Mouse (Mus musculus): ENCODE measurements around the gene Pagr1b. TPM values are rescaled to one million over a fixed set of nuclear protein-coding genes. Genes with fewer than 3 reads are reported as not detected.
A peak's percentile ranks its signal among the peaks of the same experiment; 100 is the strongest.

Pagr1b gene
- polyA plus RNA-seq, 1 experiment from 2014 or later, result not detected

DNA sequence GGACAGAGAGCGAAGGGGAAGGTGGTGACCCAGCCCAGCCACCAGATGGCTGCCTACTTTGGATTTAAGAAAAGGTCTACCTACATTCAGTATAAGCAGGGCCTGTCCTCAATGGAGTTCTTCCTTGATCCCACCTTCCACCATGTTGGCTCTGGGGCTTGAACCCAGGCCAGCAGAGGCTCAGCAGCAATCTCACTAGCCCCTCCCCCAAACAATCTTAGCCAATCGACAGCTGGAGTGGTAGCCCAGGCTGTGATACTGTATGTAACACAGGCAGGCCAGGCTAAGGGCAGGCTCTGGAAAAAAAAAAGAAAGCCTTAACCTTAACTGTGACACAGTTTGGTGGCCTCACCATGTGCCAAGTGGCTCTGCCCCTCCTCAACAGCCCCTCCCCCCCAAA is 4.6 kb downstream of the Pagr1b start:
- Histone ChIP-seq H3K9me3 (replicated peaks) (no peaks in the 10 kb centered on the region), H3K4me3 (no peak overlapping the region), H3K4me1 (replicated peaks) (peaks cover 42% of the 10 kb centered on the region), H3K27ac (no peak overlapping the region), H3K9ac (no peak overlapping the region), H3K36me3 (peaks cover 11% of the 10 kb centered on the region; the same call in 1 of the 2 replicates), H3K4me2 (no peak overlapping the region), H3K27me3 (no peaks in the 10 kb centered on the region)
- WGBS, result 73% methylated on average over 2 of the region's 2 CpGs
- ATAC-seq (replicated peaks; ENCODE audit: insufficient number of reproducible peaks, insufficient read depth, low FRiP score, low read depth), result no peak

DNA sequence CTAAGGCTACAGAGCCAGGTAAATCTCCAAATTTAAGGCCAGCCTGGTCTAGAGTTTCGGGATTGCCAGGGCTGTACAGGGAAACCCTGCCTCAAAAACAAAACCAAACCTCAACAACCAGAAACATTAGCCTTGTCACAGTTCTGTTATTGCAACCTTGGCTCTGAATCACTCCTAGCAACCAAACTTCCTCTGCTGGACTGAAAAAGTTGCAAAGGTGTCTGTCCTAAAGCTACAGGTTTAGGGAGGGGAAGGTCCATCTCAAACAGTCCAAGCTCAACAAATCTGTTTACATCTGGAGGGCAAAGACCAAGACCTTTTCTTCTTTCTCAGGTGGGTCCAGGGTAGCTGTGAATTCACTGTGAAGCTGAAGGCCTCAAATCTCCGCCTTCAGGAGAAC is 5.2 kb downstream of the Pagr1b start:
- 85% methylated on average over 2 of the region's 2 CpGs for WGBS
- Histone ChIP-seq H3K9me3 (replicated peaks) (no peaks in the 10 kb centered on the region), H3K9ac (no peak overlapping the region), H3K36me3 (peaks cover 11% of the 10 kb centered on the region; the same call in 1 of the 2 replicates), H3K4me2 (no peak overlapping the region), H3K27ac (no peak overlapping the region), H3K4me1 (replicated peaks) (peaks cover 44% of the 10 kb centered on the region), H3K27me3 (no peaks in the 10 kb centered on the region), H3K4me3 (no peak overlapping the region)
- no peak for ATAC-seq (replicated peaks; ENCODE audit: insufficient number of reproducible peaks, insufficient read depth, low FRiP score, low read depth)

DNA sequence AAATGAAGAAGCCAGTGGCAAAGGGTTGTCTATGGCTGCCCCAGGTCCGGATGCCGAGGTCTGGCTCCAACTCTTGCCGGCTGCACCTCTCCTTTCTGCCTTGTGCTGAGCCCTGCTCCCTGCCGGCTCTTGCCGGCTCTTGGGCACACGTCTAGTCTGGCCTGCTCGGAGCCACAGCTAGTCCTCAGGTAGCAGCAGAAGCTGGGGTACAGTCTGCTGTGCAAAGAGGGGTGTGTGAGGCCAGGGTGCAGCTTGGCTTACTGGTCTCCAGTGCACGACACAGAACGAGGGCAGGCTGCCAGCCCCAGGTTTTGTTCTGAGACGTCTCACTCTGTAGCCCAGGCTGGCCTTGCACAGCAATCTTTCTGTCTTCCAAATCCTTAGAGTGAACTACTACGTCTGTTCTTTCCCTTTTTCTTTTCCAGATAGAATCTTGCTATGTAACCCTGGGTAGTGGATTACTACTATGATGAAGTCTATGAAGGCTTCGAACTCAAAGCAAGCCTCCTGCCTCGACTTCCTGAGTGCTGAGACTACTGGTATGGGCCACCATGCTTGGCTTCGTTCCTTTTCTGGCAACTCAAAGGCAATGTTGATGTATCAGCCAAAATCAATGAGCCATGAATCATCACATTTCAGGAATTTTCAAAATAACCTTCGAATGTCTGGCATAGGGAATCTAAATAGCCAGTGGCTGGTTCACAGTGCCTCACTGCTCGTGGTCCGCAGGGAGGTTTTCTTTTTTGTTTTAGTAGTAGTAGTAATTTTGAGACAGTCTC is 6.8 kb downstream of the Pagr1b start:
- no peak for ATAC-seq (replicated peaks; ENCODE audit: insufficient number of reproducible peaks, insufficient read depth, low FRiP score, low read depth)

DNA sequence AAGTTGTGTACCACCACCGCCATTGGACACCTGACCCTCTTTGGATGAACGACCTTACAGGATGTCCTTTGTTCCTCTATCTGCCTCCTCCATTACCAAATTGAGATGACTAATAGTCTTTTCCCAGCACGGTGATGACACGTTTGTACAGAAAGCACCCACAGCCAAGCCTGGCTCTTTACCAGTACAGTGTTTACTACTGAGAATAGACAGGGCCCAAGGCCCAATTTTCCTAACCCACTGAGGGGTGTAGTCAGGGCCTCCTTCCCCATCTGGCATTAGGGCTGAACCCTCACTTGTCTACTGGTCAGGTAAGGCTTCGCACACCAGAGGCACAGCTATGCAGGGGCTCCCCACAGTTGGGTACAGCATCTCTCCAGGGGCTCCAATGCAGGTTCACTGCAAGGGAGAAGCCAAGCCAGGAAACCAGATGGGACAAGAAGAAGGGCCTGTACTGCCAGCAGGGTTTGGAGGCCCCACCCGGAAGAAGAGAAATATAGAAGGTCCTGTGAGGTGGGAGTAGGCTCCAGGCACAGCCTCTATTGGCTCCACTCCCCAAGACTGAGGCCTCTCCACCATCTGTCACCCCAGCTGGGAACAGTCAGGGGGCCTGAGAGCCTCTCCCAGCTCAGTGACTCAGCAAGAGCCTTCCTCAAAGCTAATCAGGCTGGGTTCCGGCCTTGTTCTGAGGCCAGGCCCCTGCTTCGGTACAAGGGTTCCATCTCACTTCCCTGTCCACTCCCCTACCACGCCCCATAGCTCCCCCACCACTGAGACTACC is 7.9 kb downstream of the Pagr1b start:
- no peak overlapping the region for H3K4me2 ChIP-seq
- no peak overlapping the region for H3K9ac ChIP-seq
- no peaks in the 10 kb centered on the region for H3K9me3 ChIP-seq (replicated peaks)
- WGBS, result 34% methylated on average over 9 of the region's 9 CpGs
- H3K36me3 ChIP-seq, result peaks cover 6% of the 10 kb centered on the region; the same call in 1 of the 2 replicates
- no peak overlapping the region for H3K4me3 ChIP-seq
- H3K4me1 ChIP-seq (replicated peaks), result peaks cover 22% of the 10 kb centered on the region
- ATAC-seq (replicated peaks; ENCODE audit: insufficient number of reproducible peaks, insufficient read depth, low FRiP score, low read depth), result peak; percentile 66
- H3K27me3 ChIP-seq, result no peaks in the 10 kb centered on the region
- H3K27ac ChIP-seq, result peak overlapping the region; percentile 68

More for the DNA sequence above, 6.8 kb downstream of the Pagr1b start:
- Histone ChIP-seq H3K27me3 (no peaks in the 10 kb centered on the region), H3K36me3 (peaks cover 7% of the 10 kb centered on the region; the same call in 1 of the 2 replicates), H3K27ac (peak overlapping the region; percentile 18; the same call in 1 of the 2 replicates), H3K4me1 (replicated peaks) (peaks cover 31% of the 10 kb centered on the region), H3K9ac (no peak overlapping the region), H3K4me2 (no peak overlapping the region), H3K9me3 (replicated peaks) (no peaks in the 10 kb centered on the region), H3K4me3 (no peak overlapping the region)
- 77% methylated on average over 17 of the region's 17 CpGs for WGBS

DNA sequence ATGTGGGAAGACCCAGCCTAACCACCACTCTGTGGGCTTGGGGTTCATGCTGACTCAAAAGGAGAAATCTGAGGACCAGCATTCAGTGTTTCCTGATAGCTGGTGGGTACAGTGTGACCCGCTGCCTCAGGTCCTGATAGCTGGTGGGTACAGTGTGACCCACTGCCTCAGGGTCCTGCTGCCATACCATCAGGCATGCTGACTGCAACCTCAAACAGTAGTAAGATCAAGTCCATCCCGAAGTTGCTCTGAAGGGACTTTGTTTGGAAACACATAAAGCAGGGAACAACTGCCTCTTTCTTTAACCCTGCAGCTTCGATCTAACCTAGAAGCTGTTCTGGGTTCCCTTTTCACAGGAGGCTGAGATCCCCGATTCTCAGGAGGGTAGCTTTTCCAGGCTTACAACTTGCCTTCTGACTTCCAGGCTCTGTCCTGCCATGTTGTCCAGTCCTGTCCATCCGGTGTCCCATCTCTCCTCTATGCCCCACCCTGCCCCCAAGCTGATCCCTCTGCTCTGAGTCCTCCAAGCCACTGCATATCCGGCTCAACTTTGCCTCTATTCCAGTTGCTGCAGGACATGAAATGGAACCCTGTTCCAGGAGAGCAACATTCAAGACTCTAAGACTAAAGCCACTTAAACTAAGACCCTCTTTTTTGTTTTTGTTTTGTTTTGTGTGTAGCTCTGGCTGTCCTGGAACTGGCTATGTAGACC is 8.8 kb downstream of the Pagr1b start:
- no peak overlapping the region for H3K4me3 ChIP-seq
- WGBS, result 82% methylated on average over 6 of the region's 6 CpGs
- peaks cover 18% of the 10 kb centered on the region for H3K4me1 ChIP-seq (replicated peaks)
- no peak for ATAC-seq (replicated peaks; ENCODE audit: insufficient number of reproducible peaks, insufficient read depth, low FRiP score, low read depth)
- H3K36me3 ChIP-seq, result peaks cover 2% of the 10 kb centered on the region; the same call in 1 of the 2 replicates
- H3K9ac ChIP-seq, result no peak overlapping the region
- H3K4me2 ChIP-seq, result no peak overlapping the region
- no peaks in the 10 kb centered on the region for H3K9me3 ChIP-seq (replicated peaks)
- no peak overlapping the region for H3K27ac ChIP-seq
- no peaks in the 10 kb centered on the region for H3K27me3 ChIP-seq

DNA sequence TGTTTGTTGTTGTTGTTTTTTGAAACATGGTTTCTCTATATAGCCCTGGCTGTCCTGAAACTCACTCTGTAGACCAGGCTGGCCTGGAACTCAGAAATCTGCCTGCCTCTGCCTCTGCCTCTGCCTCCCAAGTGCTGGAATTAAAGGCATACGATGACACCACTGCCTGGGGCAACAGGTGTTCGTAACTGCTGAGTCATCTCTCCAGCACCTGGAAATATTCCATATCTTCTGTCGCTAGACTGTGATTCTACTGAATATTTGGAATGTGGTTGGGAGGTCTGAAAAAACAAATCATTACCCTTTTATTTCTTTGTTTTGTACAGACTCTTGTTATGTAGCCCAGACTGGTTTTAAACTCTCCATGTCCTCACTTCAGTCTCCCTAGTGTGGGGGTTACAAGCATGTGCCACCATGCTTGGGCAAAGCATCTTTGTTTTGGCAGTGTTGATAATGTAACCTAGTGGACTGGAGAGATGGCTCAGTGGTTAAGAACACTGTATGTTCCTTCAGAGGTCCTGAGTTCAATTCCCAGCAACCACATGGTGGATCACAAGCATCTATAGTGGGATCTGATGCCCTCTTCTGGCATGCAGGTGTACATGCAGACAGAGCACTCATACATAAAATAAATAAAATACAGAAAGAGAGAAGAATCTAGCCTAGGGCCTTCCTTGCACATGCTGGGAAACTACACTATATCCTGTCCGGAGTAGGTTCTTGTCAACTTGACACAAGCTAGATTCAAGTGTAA is 12.0 kb downstream of the Pagr1b start:
- H3K9me3 ChIP-seq (replicated peaks), result no peaks in the 10 kb centered on the region
- H3K4me1 ChIP-seq (replicated peaks), result peaks cover 18% of the 10 kb centered on the region
- H3K36me3 ChIP-seq, result no peaks in the 10 kb centered on the region
- no peaks in the 10 kb centered on the region for H3K27me3 ChIP-seq
- no peak overlapping the region for H3K9ac ChIP-seq
- H3K27ac ChIP-seq, result no peak overlapping the region
- WGBS, result 81% methylated on average over 4 of the region's 4 CpGs
- H3K4me3 ChIP-seq, result no peak overlapping the region
- H3K4me2 ChIP-seq, result no peak overlapping the region
- no peak for ATAC-seq (replicated peaks; ENCODE audit: insufficient number of reproducible peaks, insufficient read depth, low FRiP score, low read depth)

DNA sequence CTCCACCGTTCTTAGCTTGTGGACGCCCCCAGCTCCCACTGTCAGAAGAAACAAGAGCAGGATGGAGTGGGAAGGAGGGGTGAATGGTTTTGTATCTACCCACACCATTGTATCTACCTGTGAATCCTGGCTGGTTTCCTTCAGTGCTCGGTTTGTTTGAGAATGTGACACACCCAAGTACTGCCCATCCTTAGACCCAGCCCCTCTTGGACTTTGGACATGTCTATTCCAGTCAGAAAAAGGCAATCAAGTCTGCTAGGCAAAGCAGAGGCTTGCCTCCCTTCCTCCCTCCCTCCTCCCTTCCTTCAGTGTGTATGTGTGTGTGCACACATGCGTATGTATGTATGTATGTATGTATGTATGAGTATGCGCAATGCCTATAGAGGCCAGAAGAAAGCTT is 12.7 kb downstream of the Pagr1b start:
- WGBS, result 84% methylated on average over 5 of the region's 5 CpGs
- Histone ChIP-seq H3K4me1 (replicated peaks) (peaks cover 16% of the 10 kb centered on the region), H3K27ac (no peak overlapping the region), H3K4me3 (no peak overlapping the region), H3K4me2 (no peak overlapping the region), H3K9ac (no peak overlapping the region), H3K36me3 (no peaks in the 10 kb centered on the region), H3K9me3 (replicated peaks) (no peaks in the 10 kb centered on the region), H3K27me3 (no peaks in the 10 kb centered on the region)
- no peak for ATAC-seq (replicated peaks; ENCODE audit: insufficient number of reproducible peaks, insufficient read depth, low FRiP score, low read depth)

DNA sequence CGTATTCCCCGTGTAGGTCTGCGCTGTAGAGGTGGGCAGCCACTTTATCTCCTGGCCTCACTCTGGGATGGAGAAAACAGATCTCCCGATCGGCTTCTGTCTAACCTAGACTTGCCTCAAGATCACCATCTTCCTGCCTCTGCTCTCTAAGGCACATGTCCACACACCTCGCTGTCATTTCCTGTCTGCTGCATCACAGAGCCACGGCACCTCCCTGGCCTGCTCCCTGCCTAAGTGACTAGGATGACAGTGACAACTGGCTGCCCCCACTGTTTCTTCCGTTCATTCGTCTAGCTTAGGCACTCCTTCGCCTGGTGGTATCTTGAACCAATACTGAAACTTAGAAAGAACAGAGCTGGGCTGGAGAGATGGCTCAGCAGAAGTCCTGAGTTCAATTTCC is 16.7 kb downstream of the Pagr1b start:
- Histone ChIP-seq H3K9ac (no peak overlapping the region), H3K9me3 (replicated peaks) (no peaks in the 10 kb centered on the region), H3K36me3 (peaks cover 13% of the 10 kb centered on the region; the same call in 1 of the 2 replicates), H3K27me3 (no peaks in the 10 kb centered on the region), H3K27ac (no peak overlapping the region), H3K4me2 (no peak overlapping the region), H3K4me1 (replicated peaks) (no peaks in the 10 kb centered on the region), H3K4me3 (no peak overlapping the region)
- WGBS, result 73% methylated on average over 10 of the region's 10 CpGs
- ATAC-seq (replicated peaks; ENCODE audit: insufficient number of reproducible peaks, insufficient read depth, low FRiP score, low read depth), result no peak

DNA sequence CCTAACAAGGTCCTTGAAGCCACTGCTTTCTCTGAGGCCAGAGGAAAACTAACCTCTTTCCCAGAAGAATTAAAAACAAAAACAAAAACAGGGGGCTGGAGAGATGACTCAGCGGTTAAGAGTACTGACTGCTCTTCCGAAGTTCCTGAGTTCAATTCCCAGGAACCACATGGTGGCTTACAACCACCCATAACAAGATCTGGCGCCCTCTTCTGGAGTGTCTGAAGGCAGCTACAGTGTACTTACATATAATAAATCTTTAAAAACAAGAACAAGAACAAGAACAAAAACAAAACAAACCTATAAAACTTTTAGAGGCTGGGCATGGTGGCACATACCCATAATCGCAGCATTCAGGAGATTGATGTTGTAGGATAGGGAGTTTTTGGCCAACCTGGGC is 19.8 kb downstream of the Pagr1b start:
- H3K4me1 ChIP-seq (replicated peaks), result no peaks in the 10 kb centered on the region
- no peak overlapping the region for H3K9ac ChIP-seq
- ATAC-seq (replicated peaks; ENCODE audit: insufficient number of reproducible peaks, insufficient read depth, low FRiP score, low read depth), result no peak
- peaks cover 13% of the 10 kb centered on the region; the same call in 1 of the 2 replicates for H3K36me3 ChIP-seq
- no peak overlapping the region for H3K4me2 ChIP-seq
- H3K9me3 ChIP-seq (replicated peaks), result no peaks in the 10 kb centered on the region
- no peaks in the 10 kb centered on the region for H3K27me3 ChIP-seq
- 82% methylated on average over 4 of the region's 4 CpGs for WGBS
- no peak overlapping the region for H3K4me3 ChIP-seq
- H3K27ac ChIP-seq, result no peak overlapping the region

DNA sequence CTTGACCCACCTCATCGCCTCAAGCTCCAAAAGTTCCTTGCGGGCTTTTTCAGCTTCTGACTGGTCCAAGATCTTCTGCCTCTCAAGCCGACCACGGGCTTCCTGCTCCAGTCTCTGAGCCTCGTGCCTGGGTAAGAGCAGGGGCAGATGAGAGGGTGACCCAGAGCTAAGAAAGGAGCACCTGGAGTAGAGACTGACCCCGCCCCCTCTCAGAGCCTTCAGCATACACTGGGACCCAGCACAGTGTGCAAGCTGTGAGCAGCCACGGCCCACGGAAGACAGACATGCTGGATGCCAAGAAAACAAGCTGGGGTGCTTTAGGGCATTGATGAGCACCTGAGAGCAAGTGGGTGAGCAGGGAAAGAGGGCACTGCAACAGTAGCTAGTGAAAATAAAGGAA is 27.5 kb downstream of the Pagr1b start:
- Histone ChIP-seq H3K9ac (no peak overlapping the region), H3K9me3 (replicated peaks) (no peaks in the 10 kb centered on the region), H3K4me2 (no peak overlapping the region), H3K4me1 (replicated peaks) (no peaks in the 10 kb centered on the region), H3K27me3 (no peaks in the 10 kb centered on the region), H3K36me3 (no peaks in the 10 kb centered on the region), H3K4me3 (no peak overlapping the region), H3K27ac (no peak overlapping the region)
- 64% methylated on average over 8 of the region's 8 CpGs for WGBS
- no peak for ATAC-seq (replicated peaks; ENCODE audit: insufficient number of reproducible peaks, insufficient read depth, low FRiP score, low read depth)

DNA sequence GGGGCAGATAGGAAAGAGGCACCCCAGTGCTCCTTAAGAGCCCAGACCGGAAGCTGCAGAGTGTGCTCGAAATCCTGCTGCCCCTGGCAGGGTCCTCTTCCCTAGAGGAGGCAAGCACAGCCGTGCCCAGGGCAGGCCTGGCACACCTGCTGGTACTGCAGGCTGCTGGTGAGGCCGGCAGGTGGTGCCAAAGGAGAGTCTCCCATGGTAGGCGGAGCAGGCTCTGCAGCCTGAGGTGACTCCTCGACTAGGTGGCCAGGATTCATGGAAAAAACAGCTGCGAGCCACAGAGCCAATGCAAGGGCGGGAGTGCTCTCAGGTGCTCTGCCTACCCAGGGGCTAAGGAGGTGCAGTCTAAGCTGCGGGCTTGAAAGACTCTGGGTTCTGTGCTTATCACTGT is 30.0 kb downstream of the Pagr1b start:
- H3K36me3 ChIP-seq, result no peaks in the 10 kb centered on the region
- 41% methylated on average over 9 of the region's 9 CpGs for WGBS
- H3K27ac ChIP-seq, result no peak overlapping the region
- H3K9me3 ChIP-seq (replicated peaks), result no peaks in the 10 kb centered on the region
- ATAC-seq (replicated peaks; ENCODE audit: insufficient number of reproducible peaks, insufficient read depth, low FRiP score, low read depth), result no peak
- H3K27me3 ChIP-seq, result no peaks in the 10 kb centered on the region
- H3K4me1 ChIP-seq (replicated peaks), result no peaks in the 10 kb centered on the region
- no peak overlapping the region for H3K9ac ChIP-seq
- no peak overlapping the region for H3K4me3 ChIP-seq
- H3K4me2 ChIP-seq, result no peak overlapping the region

All from heart, embryonic 15.5 days (tissue).